Mouse (Mus musculus): ENCODE measurements around the gene Gm8914.
"Not testable (repeated sequence)": the region's sequence is repeated elsewhere in the genome, so short reads cannot be mapped to it uniquely, and the experiment has no call there.

Gene Gm8914

GRCm38 (mm10) chrX:91479826-91480225 lies at the start of gene Gm8914:
Gm8914 (plus strand) TSS chrX:91480126.
- DNase-seq (ENCODE audit: low spot score): not testable (repeated sequence)

Measured in ovary, postnatal 10 days (tissue).